Mouse (Mus musculus) frontal cortex, adult (tissue): ENCODE measurements around the gene Olfr1303.

Experiments used
- ATAC-seq: cut with Nextera tagmentation; 2 replicates; pipeline ENCODE4 v1.9.2; 2017; ENCODE audit warnings: mild to moderate bottlenecking, moderate library complexity, mixed read lengths; ENCODE audit not compliant: low TSS enrichment

The Olfr1303 gene

DNA sequence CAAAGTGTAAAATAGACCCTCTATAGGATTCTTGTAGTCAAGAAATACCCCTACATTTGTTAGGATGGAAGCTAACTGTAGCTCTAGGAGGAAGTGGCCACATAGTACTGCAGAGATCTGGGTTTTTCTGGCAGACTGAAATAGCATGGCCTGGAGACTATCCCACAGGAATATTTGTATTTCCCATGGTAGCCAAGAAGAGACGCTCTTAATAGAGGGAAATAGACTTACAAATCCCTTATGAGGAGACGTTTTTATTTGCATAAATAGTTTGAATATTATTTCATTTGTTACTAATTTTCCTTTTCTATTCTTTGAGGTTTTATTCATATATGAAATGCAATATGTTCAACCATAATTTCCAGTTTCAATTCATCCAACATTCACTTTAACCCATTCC, at the start of gene Olfr1303:
Gene Olfr1303, minus strand, starts transcription at position 101 of the 400 bp plus-strand sequence.
- ATAC-seq, result no peak

DNA sequence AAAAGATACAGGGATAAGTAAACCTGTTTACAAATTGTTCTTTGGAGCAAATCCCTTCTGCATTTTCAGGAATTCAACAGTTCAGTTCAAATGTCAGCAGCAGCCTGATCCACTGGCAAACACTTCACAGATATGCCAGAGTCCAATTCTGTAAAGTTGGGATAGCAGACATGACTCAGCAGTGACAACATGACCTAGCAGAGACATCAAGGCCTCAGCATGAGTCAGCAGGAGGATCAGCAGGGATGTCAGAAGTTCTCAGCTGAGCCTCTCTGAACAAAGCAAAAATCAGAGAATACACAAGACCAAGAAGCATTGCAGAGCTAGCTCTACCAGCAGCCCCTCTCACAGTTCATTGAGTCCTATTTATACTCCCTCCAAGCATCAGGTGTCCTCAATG, 7.2 kb downstream of the Olfr1303 start:
- ATAC-seq, result no peak

DNA sequence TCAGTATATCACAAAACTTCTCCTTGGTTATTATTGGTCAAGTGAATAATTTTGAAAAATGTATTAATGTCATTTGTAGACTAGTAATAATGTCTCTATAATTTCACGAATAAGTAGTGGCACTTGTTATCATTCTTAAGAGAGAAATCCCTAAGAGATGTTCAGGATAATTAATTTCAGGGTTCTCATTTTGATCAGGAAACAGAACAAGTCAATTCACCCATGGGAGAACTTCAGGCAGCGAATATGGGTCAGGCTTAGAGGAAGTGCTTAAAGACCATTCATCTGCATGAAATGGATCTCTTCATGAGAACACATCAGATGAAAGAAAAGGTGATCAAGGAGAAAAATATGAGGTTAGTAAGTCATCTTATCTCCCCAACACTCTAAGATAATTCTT, 43.0 kb downstream of the Olfr1303 start, which contains the start of gene Olfr1302:
Gene Olfr1302, plus strand, starts transcription at position 301 of the 400 bp plus-strand sequence.
- no peak for ATAC-seq
